Mouse (Mus musculus): ENCODE data around the gene Epha1. TPM values are rescaled to one million over a fixed set of nuclear protein-coding genes. Genes with fewer than 3 reads are reported as not detected.

Epha1 gene
- polyA plus RNA-seq, 1 experiment from 2014 or later, result 20.1 TPM

DNA sequence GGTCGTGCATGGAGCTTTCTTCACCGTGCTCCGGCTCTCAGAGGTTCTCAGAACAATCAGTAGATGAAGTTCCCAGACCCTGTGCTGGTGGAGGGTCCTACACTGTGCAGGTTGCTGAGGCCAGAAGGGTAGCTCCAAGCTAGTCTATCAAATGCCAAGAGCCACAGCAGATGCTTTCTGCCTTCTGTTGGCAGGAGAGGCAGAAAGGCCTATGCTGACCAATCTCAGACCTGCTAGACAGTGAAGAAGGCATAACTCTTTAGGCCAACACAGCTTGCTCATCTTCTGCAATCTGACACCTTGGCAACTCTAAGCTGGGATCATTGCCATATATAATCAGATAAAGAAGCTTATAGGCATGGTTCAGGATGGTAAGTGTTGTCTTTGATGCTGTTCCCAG lies 42.9 kb downstream of the Epha1 start:
- TF ChIP-seq EP300 (optimal IDR thresholded peaks at IDR 0.05) (no peak), CTCF (IDR thresholded peaks at IDR 0.05; ENCODE audit: low read depth) (no peak)
- 75% methylated on average over 3 of the region's 3 CpGs for WGBS

DNA sequence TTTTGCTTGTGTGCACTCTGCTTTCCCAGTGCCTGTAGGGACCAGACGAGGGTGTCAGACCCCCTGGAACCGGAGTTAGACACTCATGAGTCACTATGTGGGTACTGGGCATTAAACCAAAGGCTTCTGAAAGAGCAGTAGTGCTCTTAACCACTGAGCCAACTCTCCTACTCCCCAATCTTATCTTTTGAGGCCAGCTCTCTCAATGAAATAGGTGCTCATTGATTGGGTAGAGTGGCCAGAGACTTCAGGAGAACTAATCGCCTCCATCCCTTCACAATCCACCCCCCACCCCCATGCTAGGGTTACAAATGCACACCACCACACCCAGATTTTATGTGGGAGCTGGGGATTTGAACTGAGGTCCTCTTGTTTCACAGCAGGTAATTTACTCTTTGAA lies 44.3 kb downstream of the Epha1 start:
- no peak overlapping the region for H3K27ac ChIP-seq (replicated peaks)
- H3K36me3 ChIP-seq (ENCODE audit: control insufficient read depth, insufficient read depth, low read length), result no peaks in the 10 kb centered on the region
- H3K27me3 ChIP-seq (ENCODE audit: control insufficient read depth, insufficient read depth, low read length), result no peaks in the 10 kb centered on the region; the same call in 1 of the 2 replicates
- H3K4me1 ChIP-seq (replicated peaks; ENCODE audit: control insufficient read depth, insufficient read depth), result 0 out of 2 replicates have a peak, but pooled peaks cover 2% of the 10 kb centered on the region
- H3K4me3 ChIP-seq (ENCODE audit: low read depth, low read length), result no peak overlapping the region
- DNase-seq (ENCODE audit: low spot score) (no peak), ATAC-seq (ENCODE audit: low FRiP score, low TSS enrichment) (no peak)
- H3K9ac ChIP-seq (ENCODE audit: low read length), result no peak overlapping the region
- H3K9me3 ChIP-seq (ENCODE audit: control insufficient read depth, low read length), result no peaks in the 10 kb centered on the region
- no peak overlapping the region for H3K4me2 ChIP-seq (replicated peaks; ENCODE audit: low read depth)
- TF ChIP-seq CTCF (IDR thresholded peaks at IDR 0.05; ENCODE audit: low read depth) (no peak), EP300 (optimal IDR thresholded peaks at IDR 0.05) (no peak)
- 73% methylated on average over 3 of the region's 3 CpGs for WGBS

More for the DNA sequence above, 42.9 kb downstream of the Epha1 start:
- Histone ChIP-seq H3K36me3 (ENCODE audit: control insufficient read depth, insufficient read depth, low read length) (no peaks in the 10 kb centered on the region), H3K9me3 (ENCODE audit: control insufficient read depth, low read length) (no peaks in the 10 kb centered on the region), H3K4me2 (replicated peaks; ENCODE audit: low read depth) (no peak overlapping the region), H3K27ac (replicated peaks) (no peak overlapping the region), H3K4me3 (ENCODE audit: low read depth, low read length) (no peak overlapping the region), H3K4me1 (replicated peaks; ENCODE audit: control insufficient read depth, insufficient read depth) (no peaks in the 10 kb centered on the region), H3K9ac (ENCODE audit: low read length) (no peak overlapping the region), H3K27me3 (ENCODE audit: control insufficient read depth, insufficient read depth, low read length) (no peaks in the 10 kb centered on the region)
- DNase-seq (ENCODE audit: low spot score) (no peak), ATAC-seq (ENCODE audit: low FRiP score, low TSS enrichment) (peak; percentile 21; the same call in 1 of the 2 replicates)

DNA sequence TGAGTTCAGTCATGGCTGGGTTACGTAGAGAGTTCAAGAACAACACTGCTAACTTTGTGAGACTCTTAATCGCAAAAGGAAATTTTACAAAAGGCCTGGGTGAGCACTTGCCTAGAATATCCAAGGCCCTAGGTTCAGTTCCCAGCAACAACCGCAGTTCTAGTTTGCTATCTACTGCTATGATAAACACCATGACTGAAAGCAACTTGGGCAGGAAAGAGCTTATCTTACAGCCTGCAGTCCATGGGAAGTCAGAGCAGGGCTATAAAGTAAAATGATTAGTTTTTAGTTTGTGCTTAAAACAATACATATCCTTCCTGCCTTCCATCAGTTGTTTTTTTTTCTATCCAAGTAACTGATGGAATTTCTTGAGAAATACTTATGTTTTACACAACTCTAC lies 46.6 kb downstream of the Epha1 start:
- Histone ChIP-seq H3K27ac (replicated peaks) (no peak overlapping the region), H3K4me3 (ENCODE audit: low read depth, low read length) (no peak overlapping the region), H3K9me3 (ENCODE audit: control insufficient read depth, low read length) (no peaks in the 10 kb centered on the region), H3K27me3 (ENCODE audit: control insufficient read depth, insufficient read depth, low read length) (no peaks in the 10 kb centered on the region; the same call in 1 of the 2 replicates), H3K4me2 (replicated peaks; ENCODE audit: low read depth) (no peak overlapping the region), H3K9ac (ENCODE audit: low read length) (no peak overlapping the region), H3K4me1 (replicated peaks; ENCODE audit: control insufficient read depth, insufficient read depth) (0 out of 2 replicates have a peak, but pooled peaks cover 3% of the 10 kb centered on the region), H3K36me3 (ENCODE audit: control insufficient read depth, insufficient read depth, low read length) (no peaks in the 10 kb centered on the region)
- no peak for DNase-seq (ENCODE audit: low spot score)
- 83% methylated on average over 3 of the region's 3 CpGs for WGBS
- no peak for ATAC-seq (ENCODE audit: low FRiP score, low TSS enrichment)
- TF ChIP-seq CTCF (IDR thresholded peaks at IDR 0.05; ENCODE audit: low read depth) (no peak), EP300 (optimal IDR thresholded peaks at IDR 0.05) (no peak)

DNA sequence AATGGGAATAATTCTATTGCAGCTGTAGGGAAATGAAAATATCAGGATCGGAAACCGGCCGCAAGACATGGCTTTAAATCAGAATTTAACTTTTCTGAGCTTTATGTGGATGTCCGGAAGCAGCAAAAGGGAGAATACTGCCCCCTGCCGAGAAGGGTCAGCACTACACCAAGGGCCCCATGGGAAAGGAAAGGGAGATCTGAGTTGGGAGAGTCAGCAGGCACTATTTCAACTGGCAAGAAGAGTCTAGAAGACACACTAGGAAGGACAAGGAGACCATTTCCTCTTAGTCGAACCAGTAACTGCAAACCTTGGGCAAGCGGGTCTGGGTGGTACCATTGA lies 47.8 kb downstream of the Epha1 start:
- H3K9ac ChIP-seq (ENCODE audit: low read length), result no peak overlapping the region; the same call in 1 of the 2 replicates
- H3K36me3 ChIP-seq (ENCODE audit: control insufficient read depth, insufficient read depth, low read length), result no peaks in the 10 kb centered on the region
- H3K9me3 ChIP-seq (ENCODE audit: control insufficient read depth, low read length), result no peaks in the 10 kb centered on the region
- no peak overlapping the region for H3K27ac ChIP-seq (replicated peaks)
- no peaks in the 10 kb centered on the region; the same call in 1 of the 2 replicates for H3K27me3 ChIP-seq (ENCODE audit: control insufficient read depth, insufficient read depth, low read length)
- peak overlapping the region; percentile 92 for H3K4me2 ChIP-seq (replicated peaks; ENCODE audit: low read depth)
- H3K4me3 ChIP-seq (ENCODE audit: low read depth, low read length), result peak overlapping the region; percentile 58
- TF ChIP-seq CTCF (IDR thresholded peaks at IDR 0.05; ENCODE audit: low read depth) (peak; percentile 86), EP300 (optimal IDR thresholded peaks at IDR 0.05) (no peak)
- WGBS, result 7% methylated on average over 7 of the region's 7 CpGs
- DNase-seq (ENCODE audit: low spot score) (peak; percentile 77), ATAC-seq (ENCODE audit: low FRiP score, low TSS enrichment) (no peak)
- H3K4me1 ChIP-seq (replicated peaks; ENCODE audit: control insufficient read depth, insufficient read depth), result 0 out of 2 replicates have a peak, but pooled peaks cover 3% of the 10 kb centered on the region

DNA sequence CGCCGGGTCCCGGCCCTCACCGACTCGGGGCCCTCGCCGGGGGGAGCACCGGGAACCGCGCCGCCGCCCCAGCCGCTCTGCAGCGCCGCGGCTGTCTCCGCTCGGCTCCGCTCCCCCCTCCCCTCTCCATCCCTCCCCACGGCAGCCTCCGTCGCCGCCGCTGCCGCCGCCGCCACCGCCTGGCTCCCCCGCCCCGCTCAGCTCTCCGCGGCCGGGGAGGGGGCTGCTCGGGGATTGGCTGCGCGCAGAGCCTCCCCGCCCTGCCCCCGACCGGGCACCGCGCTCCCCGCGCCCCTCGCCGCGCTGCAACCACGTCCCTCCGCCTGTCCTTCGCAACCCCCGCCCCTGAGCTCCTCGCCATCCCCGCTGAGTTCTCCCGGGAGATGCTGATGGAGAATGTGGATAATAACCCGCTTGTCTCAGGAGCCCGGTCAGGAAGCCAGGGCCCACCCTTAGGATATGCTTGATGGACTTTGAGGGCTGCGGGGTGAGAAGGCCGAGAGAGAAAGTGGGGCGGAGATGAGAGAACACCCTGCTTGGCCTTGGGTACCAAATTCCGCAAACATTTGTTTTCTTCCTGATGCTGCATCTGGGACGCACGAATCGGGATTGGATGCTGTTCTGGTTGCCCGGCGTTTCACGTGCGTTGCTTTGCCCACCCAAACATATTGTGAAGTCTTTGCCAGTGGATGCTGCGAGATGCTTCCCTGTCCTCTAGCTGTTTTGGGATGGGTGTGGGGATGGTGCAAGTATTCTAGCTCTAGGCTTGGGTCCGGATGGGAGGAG lies 48.4 kb downstream of the Epha1 start, which contains the start of gene Fam131b:
Fam131b (minus strand) TSS at position 162 of the 786 bp plus-strand sequence.
- Histone ChIP-seq H3K27me3 (ENCODE audit: control insufficient read depth, insufficient read depth, low read length) (no peaks in the 10 kb centered on the region; the same call in 1 of the 2 replicates), H3K36me3 (ENCODE audit: control insufficient read depth, insufficient read depth, low read length) (no peaks in the 10 kb centered on the region), H3K9ac (ENCODE audit: low read length) (peak within 1 kb of the TSS; percentile 47), H3K27ac (replicated peaks) (no peak within 1 kb of the TSS), H3K4me1 (replicated peaks; ENCODE audit: control insufficient read depth, insufficient read depth) (0 out of 2 replicates have a peak, but pooled peaks cover 3% of the 10 kb centered on the region), H3K4me3 (ENCODE audit: low read depth, low read length) (peak within 1 kb of the TSS; percentile 58), H3K4me2 (replicated peaks; ENCODE audit: low read depth) (peak within 1 kb of the TSS; percentile 92), H3K9me3 (ENCODE audit: control insufficient read depth, low read length) (no peaks in the 10 kb centered on the region)
- DNase-seq (ENCODE audit: low spot score) (peak; percentile 22), ATAC-seq (ENCODE audit: low FRiP score, low TSS enrichment) (peak; percentile 59)
- TF ChIP-seq EP300 (optimal IDR thresholded peaks at IDR 0.05), result no peak
- TF ChIP-seq CTCF (IDR thresholded peaks at IDR 0.05; ENCODE audit: low read depth), result no peak
- under 1% methylated on average over 31 of the region's 68 CpGs for WGBS

DNA sequence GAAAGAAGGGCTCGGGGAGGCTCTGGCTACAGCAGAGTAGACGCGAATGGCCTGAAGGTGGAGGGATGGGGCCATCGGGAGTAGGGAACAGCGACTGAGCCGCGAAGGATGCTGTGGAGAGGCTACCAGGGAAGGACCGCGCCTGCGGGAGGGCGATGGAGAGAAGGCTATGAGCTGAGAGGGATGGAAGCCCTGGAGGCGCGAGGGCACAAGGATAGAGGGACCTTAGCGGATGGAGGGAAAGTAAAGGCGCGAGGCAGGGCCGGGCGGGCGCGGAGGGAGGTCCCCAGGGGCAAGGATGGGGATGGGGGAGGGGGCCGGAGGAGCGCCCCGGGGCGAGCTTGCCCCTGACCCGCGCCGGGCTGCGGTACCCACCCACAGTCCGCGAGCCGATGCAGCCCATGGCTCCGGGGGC lies 49.0 kb downstream of the Epha1 start:
- Histone ChIP-seq H3K4me2 (replicated peaks; ENCODE audit: low read depth) (peak overlapping the region; percentile 92), H3K4me3 (ENCODE audit: low read depth, low read length) (peak overlapping the region; percentile 58), H3K27me3 (ENCODE audit: control insufficient read depth, insufficient read depth, low read length) (no peaks in the 10 kb centered on the region; the same call in 1 of the 2 replicates), H3K9me3 (ENCODE audit: control insufficient read depth, low read length) (no peaks in the 10 kb centered on the region), H3K27ac (replicated peaks) (no peak overlapping the region), H3K4me1 (replicated peaks; ENCODE audit: control insufficient read depth, insufficient read depth) (0 out of 2 replicates have a peak, but pooled peaks cover 3% of the 10 kb centered on the region), H3K36me3 (ENCODE audit: control insufficient read depth, insufficient read depth, low read length) (no peaks in the 10 kb centered on the region), H3K9ac (ENCODE audit: low read length) (peak overlapping the region; percentile 47)
- ATAC-seq (ENCODE audit: low FRiP score, low TSS enrichment) (peak; percentile 10), DNase-seq (ENCODE audit: low spot score) (peak; percentile 19)
- WGBS, result 0% methylated on average over 13 of the region's 32 CpGs
- TF ChIP-seq CTCF (IDR thresholded peaks at IDR 0.05; ENCODE audit: low read depth) (peak; percentile 3; the same call in 1 of the 2 replicates), EP300 (optimal IDR thresholded peaks at IDR 0.05) (no peak)

Measured in stomach, postnatal 0 days (tissue).